Mouse (Mus musculus): ENCODE measurements around the gene Sec23ip.

Gene Sec23ip

DNA sequence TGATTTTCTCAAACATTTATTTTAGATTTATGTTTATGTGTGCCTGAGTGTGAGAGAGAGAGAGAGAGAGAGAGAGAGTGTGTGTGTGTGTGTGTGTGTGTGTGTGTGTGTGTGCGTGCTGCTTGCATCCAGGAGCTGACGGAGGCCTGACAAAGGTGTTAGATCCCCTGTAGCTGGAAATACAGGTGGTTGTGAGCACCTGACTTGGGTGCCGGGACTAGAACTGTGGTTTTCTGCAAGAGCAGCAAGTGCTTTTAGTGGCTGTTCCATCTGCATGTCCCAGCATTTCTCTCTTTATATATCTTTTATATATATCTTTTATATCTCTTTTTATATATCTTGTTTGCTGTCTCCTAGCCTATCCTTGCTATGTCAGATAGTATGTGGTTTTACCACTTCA lies 37.1 kb downstream of the Sec23ip start:
- DNase-seq, result no peak

DNA sequence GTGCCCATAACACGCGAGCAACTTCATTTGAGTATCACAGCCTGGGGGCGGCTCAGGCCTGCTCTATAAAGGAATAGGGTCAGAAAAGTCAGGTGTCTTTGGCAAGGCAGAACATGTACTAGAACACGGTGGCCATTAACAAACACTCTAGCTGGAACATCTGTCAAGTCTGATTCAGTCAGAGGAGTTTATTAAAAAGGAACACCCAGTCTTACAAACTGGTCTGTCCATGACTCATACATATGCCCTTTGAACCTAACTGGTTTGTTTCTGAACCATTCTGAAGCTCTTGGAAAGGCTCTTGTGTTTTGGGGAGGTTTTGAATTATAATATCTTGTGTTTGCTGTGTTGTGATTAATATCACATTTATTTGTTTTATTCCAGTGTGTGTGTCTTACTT lies 45.3 kb downstream of the Sec23ip start:
- DNase-seq, result no peak

DNA sequence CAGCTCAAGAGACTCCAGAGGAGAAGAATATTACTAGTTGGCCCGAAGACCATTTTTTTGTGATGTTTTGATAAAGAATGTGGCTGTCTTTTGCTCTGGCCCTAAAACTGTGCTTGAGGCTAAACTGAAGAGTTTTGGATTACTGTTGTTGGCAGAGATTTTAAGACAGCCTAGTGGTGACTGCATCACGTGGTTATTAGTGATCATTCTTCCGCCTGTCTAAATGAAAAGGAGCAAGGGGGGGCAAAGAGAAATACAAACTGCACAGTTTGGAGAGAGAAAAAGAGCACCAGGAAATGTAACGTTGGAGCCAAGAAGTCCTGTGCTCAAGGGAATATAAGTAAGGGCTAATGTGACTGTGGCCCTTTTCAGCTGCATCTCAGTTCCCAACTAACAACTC lies 48.7 kb downstream of the Sec23ip start:
- DNase-seq, result no peak

DNA sequence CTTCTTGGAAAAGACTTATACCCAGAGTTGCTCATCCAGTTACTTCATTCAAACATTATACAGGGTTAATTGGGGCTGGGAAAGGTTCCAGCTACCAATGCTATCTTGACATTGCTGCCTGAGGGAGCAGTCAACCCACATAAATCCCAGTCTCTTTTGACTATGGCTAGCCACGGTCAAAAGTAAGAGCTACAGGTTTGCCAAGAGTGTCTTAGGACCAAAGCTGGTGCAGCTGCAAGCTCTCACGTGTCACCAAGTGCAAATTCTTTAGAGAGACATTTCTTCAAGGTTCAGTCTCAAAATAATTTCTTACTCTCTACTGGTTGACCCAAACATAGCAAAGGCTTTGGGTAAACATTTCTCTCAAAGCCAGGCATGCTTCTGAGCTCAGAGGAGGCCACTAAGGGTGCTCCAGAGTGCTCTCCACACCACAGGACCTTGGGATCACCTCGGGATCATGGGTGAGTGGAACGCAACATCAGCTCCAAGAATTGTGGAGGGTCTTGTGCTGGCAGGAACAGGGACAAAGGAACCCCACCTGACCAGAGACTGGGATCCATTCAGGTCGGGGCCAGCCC lies 80.3 kb downstream of the Sec23ip start:
- peak; percentile 18 for DNase-seq

DNA sequence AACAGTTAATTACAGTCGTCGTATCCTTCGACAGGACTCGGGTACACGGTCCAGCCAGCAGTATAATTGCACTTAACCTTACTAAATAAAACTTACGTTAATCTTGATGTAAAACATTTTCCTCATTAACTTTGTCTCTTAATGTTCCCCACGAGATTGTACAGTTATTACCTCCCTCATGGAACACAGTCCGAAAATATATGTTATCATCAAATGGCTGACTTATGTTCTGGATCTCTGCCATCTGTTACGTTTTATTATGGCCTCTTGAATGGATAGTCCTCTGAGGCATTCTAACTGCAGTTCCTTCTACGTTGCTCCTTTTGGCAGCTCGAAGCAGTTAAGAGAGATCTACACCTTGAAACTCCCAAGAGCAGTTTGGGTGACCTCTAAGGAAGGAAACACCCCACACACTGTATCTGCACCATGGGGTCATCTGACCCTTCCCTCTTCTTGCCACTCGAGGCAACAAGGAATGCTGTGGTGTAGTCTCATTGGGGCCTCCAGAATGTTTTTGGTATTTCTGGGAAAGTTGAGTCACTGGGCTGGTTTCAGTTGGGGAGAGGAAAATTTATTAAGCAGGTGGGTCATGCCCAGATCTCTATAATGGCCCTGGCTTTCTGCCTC lies 87.8 kb downstream of the Sec23ip start:
- DNase-seq, result no peak

DNA sequence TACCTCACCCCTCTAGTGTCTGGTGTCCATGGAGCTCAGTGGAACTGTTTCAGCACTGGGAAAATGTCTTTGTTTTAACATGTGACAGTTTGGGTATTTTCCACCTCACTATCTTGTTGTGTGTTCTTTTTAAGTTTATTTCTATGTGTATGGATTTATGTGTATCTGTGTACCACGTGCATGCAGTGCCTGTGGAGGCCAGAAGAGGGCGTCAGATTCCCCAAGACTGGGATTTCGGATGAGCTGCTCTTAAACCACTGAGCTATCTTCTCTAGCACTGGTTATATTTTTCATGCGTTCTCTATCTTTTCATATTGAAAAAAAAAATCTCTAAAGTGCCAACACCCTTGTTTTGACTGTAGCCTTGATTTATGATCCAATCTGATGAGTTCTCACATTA lies 88.5 kb downstream of the Sec23ip start:
- no peak for DNase-seq

Data from kidney, postnatal 10 days (tissue).